Mouse (Mus musculus): ENCODE data around the gene Hdac6.

Hdac6 gene

GRCm38 (mm10) chrX:7947108-7947899 lies at the start of gene Hdac6:
Gene Hdac6 (minus strand): TSS chrX:7947889.
- no peak for DNase-seq (ENCODE audit: low spot score in 2 of 2)

GRCm38 (mm10) chrX:7993068-7993735 lies 45.5 kb upstream of the Hdac6 start:
- no peak for DNase-seq (ENCODE audit: low spot score in 2 of 2)

DNA sequence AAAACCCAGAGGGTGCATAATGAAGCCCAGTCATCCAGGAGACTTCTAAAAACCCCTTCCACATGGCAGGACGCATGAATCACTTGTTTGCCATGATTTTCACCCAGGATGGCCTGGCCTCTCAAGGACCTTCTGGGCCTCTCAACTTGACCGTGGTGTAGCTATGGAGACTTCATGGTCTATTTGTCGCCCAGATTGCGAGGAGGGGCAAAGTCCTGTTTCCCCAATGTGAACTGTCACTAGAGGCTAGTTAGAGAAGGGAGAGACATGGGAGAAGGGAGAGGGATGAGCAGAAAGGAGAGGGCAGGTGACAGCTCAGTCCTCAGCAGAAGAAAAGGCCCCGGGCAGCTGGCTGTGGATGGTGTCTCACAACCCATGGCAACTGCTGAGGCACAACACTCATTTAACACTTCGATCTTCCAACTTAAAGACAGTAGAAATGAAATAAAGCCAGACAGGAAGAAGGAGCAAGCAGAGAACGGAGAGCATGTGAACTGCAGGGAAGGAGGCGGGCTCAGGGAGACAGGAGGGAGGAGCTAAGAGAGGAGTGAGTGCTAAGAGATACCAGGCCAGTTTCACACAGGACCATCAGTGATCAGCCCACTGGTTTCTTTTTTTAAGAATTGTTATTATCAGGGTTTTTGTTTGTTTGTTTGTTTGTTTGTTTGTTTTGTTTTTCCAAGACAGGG lies 44.8 kb upstream of the Hdac6 start:
- DNase-seq (ENCODE audit: low spot score in 2 of 2), result no peak

DNA sequence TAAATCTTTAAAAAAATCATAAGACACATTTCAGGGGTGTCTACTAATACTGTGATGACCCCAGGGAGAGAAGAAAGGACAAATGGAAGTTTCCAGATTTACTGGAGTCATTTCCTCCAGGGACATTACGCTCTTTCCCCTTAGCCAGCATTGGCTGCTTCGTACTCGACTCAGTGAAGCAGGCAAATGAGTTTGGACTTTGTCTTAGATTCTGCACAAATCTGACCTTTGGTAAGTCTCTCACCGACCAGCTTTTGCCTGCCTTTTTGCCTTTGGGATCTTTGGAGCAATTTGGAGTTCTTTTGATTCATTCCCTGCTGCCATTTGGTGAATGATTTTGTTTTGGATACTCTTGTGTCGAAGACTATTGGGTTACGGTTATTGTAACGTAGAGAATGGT lies 33.7 kb upstream of the Hdac6 start:
- DNase-seq (ENCODE audit: low spot score in 2 of 2), result no peak

DNA sequence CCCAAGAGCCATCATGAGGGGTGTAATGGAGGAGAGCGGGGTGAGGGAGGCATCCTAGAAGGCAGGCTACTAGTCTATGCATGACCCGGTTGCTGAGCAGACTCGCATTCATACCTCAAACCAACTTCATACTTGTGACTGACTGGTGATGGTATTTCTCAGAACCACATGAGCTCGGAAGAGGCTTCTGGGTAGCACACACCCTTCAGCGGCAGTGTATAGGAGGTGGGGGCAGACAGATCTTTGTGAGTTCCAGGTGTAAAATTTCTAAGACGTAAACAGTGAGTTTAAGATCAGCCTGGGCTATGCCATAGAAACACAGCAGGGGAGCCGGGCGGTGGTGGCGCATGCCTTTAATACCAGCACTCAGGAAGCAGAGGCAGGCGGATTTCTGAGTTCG lies 30.2 kb upstream of the Hdac6 start, which contains the start of gene Gata1:
Gene Gata1 (minus strand): TSS at position 180 of the 400 bp plus-strand sequence.
- no peak for DNase-seq (ENCODE audit: low spot score in 2 of 2)

- DNase-seq (ENCODE audit: low spot score in 2 of 2), result no peak
Measured at GRCm38 (mm10) chrX:7971292-7971691, 23.6 kb upstream of the Hdac6 start.

GRCm38 (mm10) chrX:7968899-7969298 lies 21.2 kb upstream of the Hdac6 start:
- no peak for DNase-seq (ENCODE audit: low spot score in 2 of 2)

DNA sequence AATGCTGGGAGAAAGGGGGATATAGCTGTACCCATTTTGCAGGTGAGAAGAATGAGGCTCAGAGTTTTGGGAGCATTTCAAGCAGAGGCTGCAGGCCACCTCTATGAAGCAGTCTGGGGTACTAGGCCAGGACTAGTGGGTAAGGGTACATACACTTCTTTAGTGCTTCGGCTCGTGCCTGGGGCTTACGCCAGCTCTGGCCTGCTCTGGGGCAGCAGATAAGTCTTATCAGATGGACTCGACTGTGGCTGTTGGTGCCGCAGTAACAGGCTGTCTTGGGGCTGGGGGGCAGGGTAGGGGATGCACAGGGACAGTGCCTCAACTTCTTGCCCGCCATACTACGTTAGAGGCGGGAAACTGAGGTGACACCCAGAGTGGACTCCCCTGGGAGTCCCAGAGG lies 20.5 kb upstream of the Hdac6 start:
- DNase-seq (ENCODE audit: low spot score in 2 of 2), result no peak

DNA sequence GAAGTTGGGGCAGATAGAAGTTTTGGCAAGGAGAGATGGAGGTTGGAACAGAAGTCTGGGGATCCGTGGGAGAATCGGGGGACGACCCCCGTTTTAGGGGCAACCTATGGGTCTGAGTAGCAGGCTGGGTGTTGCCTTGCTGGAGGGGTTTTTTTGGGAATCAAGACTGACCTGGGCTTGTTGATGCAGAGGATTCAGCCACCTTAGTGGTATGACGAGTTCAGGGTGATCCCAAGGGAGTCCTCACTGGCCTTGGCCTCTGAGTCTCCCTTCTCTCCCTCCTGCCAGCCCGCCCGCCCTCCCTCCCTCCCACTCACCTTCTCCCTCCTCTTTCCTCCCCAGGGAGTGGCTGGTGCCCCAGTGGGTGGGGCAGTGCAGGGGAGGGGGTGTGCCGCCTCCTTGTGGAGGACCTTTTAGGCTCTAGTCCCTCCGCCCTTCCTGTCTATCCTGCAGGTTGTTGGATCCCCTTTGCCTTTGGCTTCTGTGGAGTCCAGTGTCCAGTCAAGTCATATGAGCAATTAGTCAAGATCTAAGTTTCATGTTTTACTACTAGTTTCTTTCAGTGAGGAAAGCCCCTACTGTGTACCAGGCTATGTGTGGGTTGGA lies 20.0 kb upstream of the Hdac6 start:
- DNase-seq (ENCODE audit: low spot score in 2 of 2), result no peak

- no peak for DNase-seq (ENCODE audit: low spot score in 2 of 2)
Measured at GRCm38 (mm10) chrX:7966161-7966560, 18.5 kb upstream of the Hdac6 start.

DNA sequence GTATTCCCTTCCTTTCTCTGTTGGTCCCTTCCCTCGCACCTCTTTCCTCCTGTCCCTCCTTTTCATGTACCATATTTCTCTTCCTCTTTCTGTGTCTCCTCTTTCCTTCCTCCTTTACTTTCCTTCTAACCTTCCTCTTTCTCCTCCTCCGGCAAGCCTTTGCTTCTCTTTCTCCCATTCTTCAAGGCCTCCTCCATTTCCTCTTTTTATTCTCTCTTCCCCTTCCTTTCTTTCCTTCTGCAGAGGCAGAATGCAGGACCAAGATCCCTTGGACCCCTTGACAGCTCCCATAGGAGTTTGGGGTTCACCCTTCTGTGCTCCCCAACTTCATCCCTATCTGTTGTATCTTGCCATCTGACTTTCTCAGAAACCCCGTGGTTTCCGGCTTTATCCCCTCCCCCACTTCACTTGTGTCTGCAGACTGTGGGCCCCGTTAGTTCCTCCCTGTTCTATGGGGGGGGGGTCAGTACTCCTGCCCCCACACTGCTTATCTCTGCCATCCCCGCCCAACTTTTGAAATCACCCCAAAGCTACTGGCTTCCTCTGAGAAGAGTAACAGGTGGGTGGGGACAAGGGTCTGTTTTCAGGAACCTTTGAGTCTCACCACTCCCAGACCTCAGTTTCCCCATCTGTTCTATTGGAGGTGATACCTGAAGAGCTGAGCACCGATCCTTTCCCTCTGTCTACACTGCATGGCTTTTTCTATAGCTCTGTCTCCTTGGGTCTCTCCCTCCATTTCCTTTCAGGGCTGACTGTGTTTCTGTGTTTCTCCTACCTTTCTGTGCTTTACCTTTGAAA lies 16.3 kb upstream of the Hdac6 start:
- DNase-seq (ENCODE audit: low spot score in 2 of 2), result no peak

GRCm38 (mm10) chrX:7958868-7959267 lies 11.2 kb upstream of the Hdac6 start:
- no peak for DNase-seq (ENCODE audit: low spot score in 2 of 2)

GRCm38 (mm10) chrX:7950091-7950490 lies 2.4 kb upstream of the Hdac6 start:
- DNase-seq (ENCODE audit: low spot score in 2 of 2), result no peak

DNA sequence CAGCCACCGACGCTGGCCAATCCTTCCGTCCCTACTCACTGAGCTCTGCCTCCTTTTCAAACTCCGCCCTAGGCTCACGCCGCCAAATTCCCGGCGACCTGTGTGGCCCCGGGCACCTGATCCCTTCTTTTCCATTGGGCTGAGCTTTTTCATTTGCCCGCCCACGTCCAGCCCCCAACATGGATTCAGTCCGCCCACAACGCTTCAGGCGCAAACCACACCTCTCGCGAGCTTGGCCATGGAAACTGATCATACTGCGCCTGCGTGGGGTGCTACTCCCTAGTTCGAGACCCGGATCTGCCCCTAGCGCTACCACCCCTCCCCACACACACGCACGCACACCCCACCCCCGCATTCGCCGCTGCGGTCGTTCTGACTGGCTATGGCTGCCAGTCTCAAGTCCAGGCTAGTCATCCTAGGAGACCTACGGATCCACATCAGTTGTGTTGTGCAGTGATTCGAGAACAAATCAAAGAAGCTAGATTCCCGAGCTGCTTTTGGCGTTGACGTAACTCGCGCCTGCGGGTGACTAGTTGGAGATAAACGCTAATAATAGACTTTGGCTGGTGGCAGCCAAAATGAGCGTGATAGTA lies 307 bp upstream of the Hdac6 start:
- peak; percentile 92 to 94 for DNase-seq (ENCODE audit: low spot score in 2 of 2)

GRCm38 (mm10) chrX:7945618-7946017 lies 2.1 kb downstream of the Hdac6 start:
- DNase-seq (ENCODE audit: low spot score in 2 of 2), result no peak

DNA sequence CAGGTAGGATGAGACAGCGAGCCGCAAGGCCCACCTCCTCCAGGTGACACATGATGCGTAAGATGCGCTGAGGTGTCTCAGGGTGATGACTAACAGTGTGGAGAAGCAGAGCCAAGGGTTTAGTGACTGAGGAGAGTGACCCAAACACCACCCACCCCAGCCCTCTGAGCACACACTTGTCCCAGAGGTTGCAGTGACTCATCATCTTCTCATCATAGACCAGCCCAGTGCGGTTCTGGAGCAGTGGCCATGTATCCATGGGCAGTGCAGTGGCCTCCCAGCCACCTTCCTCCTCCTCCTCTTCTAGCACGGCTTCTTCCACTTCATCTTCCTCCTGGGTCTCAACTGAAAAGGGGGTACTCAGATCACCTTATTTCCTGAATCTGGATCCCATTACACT lies 10.0 kb downstream of the Hdac6 start:
- no peak for DNase-seq (ENCODE audit: low spot score in 2 of 2)

DNA sequence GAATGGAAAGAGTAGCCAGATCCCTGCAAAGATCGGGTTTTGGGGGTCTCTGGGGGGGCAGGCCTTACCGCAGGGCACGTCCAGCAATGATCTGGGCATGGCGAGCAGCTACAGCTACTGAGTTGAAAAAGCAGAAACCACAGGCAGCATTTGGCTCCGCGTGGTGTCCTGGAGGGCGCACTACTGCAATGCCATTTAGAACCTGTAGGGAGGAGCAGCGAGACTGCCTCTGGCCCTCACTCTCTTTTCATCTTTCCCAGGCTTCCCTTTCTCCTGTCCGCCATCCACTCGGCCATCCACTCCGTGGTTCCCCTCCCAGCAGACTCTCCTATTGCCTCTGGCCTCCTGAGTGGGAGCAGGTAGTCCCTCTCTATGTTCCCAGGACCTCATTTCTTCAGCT lies 10.8 kb downstream of the Hdac6 start:
- DNase-seq (ENCODE audit: low spot score in 2 of 2), result no peak

- no peak for DNase-seq (ENCODE audit: low spot score in 2 of 2)
Measured at GRCm38 (mm10) chrX:7928270-7928790, 19.4 kb downstream of the Hdac6 start, which contains the start of gene Eras. Gene Eras (minus strand): TSS chrX:7928607.

- DNase-seq (ENCODE audit: low spot score in 2 of 2), result no peak
Measured at GRCm38 (mm10) chrX:7927116-7927515, 20.6 kb downstream of the Hdac6 start.

DNA sequence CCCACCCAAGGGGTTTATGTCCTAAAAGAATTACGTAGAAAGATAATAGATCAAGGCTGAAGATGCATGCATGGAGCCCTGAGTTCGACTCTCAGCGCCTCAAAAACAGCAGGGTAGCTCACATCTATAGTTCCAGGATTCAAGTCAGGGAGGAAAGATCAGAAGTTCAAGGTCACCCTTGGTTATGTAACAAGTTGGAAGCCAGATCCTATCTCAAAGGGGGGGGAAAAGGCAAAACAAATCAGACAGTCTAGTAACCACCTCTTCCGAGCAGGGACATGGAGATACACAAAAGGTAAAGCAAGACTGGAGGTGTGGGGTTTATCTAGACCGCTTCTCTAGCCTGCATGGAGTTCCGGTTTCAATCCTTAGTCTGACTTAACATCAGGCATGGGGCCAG lies 21.4 kb downstream of the Hdac6 start:
- no peak for DNase-seq (ENCODE audit: low spot score in 2 of 2)

- no peak for DNase-seq (ENCODE audit: low spot score in 2 of 2)
Measured at GRCm38 (mm10) chrX:7922032-7922431, 25.7 kb downstream of the Hdac6 start.
